Mouse (Mus musculus) inflammation-experienced regulatory T-cells, adult 6 months (primary cell): ENCODE data around the gene Ap2a2. TPM values are rescaled to one million over a fixed set of nuclear protein-coding genes. Genes with fewer than 3 reads are reported as not detected.
A peak's percentile ranks its signal among the peaks of the same experiment; 100 is the strongest.

Experiments
- ATAC-seq: one replicate; pipeline ENCODE4 v1.8.0; 2017
- polyA plus RNA-seq, 3 experiments: library from polyadenylated mRNA; unstranded; fragments of 100-300 nt; shearing (Covaris generic); gene quantifications; one replicate each; pipeline ENCODE4 v1.2.1; 2017

Ap2a2 gene
- polyA plus RNA-seq = 10 to 100 TPM; 12.5 to 16.5 (median 13.6) TPM

DNA sequence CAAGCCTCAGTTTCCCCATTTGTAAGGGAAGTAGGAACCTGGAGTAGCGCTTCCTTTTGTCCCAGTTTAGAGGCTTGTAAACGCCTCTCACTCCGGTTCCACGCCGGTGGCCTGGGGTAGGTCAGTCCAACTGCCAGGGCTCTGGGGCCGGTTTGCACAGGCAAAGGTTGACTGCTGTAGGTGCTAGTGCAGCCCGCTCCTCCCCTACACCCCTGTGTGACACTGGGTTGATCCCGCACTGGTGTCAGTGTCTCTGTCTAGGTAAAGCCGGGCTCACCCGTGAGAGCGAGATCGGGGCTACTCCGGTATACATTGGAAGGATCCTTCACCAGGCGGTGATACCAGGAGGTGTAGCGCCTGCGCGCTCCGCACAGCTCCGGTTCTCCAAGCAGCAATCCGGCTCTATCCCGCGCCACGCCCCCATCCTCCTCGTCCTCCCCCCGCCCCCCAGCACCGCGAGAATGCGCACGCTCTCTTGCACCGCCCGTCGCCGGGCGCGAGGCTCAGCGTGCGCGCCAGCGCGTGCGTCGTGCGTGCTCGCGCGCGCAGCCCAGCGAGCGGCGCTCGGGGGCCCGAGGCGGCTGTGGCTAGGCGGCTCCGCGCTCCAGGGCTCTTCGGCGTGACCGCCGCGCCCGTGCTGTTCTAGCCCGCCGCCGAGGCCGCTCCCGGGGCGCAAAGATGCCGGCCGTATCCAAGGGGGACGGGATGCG is at the start of gene Ap2a2:
Gene Ap2a2, plus strand, starts transcription at position 492 of the 710 bp plus-strand sequence.
- ATAC-seq = peak; percentile 90

DNA sequence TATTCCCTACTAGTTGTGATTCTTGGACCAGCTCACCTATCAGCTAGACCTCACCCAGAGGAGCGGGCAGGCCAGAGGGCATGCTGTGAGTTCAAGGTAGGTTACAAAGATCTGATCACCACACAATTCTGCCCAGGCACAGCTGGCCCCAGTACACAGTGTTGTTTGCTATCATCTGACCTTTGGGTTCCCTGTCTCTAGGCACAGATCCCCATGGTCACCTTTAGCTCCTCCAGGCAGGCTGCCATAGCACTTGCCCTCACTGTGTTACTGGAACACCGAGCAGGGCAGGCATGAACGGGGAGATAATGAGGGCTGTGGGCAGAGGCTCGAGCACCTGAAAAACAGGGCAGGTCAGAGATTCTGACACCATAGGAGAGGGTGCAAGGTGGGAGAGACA is 44.3 kb upstream of the Ap2a2 start:
- no peak for ATAC-seq

DNA sequence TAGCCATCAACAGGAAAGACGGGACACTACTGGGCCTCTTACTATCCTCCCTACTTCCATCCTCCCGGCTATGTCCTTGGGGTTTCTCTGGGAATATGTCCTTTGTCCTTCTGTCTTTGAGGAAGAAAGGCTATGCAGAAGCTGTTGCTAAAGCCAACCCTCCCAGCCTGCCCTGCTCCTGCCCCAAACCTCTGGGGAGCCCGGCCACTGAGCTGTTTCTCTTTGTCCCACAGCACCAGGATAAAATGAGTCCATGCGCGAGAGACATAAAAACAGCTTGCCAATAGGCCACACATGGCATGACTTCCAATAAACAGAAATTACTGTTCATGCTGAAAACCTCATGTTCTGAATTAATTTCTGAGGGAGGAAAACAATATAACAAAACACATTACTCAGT is 43.7 kb upstream of the Ap2a2 start:
- no peak for ATAC-seq

DNA sequence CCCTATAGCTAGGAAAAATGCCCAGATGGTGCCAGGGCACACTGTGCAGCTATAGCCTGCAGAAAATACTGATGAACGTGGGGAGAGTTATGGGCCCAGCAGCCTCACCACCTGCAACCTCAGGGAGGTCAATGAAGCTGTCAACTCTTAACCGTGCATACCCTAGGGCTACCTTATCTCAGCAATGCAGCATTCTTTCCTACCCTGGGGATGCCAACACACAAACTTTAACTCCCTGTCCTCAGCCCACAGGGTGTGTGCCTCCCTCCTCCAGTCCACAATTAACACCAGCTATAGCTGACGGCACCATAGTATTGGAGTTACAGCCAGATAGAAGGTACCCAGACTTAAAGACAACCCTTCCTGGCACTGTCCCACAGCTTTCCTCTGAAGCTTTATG is 43.0 kb upstream of the Ap2a2 start:
- ATAC-seq = no peak

DNA sequence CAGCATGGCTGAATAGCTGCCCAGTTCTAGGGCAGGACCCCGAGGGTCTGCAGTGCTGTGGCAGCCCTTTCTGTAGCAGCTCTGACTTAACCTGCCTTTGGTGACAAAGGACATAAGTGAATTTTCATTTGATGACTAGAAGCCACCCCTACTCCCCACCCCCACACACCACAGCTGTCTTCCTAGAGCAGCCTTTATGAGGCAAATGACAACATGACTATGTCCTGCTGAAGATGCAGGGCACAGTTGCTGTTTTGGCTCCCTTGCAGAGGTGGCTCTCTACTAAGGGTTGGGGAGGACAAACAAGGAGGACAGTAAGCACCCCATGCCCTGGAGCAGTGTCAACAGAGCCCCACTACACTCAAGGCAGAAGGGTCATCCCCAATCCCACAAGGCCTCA is 42.2 kb upstream of the Ap2a2 start:
- ATAC-seq = no peak

DNA sequence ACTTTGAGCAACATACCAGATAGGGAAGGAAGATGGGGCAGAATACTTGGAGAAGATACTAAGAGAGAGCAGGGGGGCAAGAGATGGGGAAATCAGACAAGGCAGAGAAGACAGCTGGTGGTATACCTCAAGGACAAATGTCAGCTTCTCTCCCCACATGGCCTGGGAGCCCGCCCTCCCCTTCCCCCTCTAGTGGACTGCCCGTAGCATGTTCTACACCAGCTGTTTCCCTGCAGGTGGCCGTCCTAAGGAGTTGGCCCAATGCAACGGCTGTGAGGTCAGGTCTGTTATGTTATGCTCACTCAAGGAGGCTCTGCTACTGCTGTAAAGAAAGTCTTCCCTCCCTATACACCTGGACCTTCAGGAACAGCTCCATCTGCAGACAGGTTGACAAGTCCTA is 39.0 kb upstream of the Ap2a2 start:
- no peak for ATAC-seq

GRCm38 (mm10) chr7:141524271-141524670 is 37.7 kb upstream of the Ap2a2 start:
- ATAC-seq = no peak

DNA sequence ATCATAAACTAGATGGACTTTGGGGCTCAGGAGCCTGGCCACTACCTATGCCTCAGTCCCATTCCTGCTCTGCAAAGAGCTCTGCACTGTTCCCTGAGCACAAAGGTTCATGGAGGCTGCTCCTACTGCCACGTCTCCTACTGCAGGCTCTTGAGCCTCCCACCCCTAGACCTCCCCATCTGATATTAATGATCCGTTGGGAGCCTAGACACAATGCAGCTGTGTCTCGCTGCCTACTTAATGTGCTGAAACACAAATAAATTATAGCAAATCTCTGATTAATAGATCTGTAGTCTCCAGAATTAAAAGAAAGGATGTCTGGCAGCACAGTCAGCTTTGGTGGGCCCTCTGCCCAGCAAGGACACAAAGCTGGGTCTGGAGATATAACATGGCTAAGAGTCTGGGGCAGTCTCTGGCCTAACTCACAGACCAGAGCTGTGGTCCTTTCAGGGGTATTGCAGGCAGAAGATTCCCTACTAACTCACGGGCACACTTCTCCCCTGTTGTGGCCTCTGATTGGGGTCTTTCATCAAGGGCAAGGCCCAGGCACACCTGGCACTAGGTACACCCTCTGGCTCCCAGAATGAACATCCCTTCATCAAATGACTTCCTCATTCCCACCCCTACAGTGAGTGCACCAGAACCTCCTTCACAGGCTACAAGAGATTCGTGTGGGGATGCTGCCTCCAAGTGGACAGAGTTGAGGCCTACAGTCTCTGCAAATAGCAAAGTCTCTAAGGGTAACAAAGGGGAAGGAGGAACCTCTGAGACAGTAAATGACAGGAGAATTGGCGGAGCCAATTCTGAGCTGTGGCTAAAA is 37.0 kb upstream of the Ap2a2 start:
- peak; percentile 58 for ATAC-seq

DNA sequence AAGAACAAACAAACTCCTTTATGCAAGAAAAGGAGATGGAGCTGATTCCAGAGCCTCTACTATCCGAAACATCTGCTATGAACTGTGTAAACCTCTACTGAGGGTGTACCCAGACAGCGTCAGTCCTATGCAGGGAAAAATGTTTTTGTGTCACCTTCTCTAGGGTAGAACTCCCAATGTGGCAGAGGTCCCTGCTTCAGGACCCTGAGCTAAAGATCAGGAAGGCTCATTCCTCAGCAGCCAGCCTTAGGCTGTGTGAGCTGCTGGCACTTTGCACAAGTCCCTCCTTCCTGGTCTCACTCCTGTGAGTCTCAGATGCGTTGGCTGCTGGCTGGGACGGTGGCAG is 36.4 kb upstream of the Ap2a2 start:
- no peak for ATAC-seq

DNA sequence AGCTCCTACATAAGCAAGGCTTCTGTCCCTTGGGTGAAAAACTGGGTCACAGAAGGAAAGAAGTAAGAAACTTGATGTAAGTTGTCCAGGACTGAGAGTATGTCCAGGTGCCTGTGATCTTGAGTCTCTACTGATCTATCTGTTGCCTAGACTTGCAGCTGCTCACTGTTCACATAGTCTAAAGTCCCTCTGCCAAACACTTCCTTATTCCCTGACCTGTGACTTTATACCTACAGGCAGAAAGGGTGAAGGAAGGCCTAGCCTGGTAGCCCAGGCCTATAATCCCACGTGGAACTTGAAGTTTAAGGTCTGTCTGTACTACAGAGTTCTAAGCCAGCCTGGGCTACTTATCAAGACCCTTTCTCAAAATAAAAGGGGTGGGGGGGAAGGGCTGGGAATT is 26.4 kb upstream of the Ap2a2 start:
- ATAC-seq = no peak

DNA sequence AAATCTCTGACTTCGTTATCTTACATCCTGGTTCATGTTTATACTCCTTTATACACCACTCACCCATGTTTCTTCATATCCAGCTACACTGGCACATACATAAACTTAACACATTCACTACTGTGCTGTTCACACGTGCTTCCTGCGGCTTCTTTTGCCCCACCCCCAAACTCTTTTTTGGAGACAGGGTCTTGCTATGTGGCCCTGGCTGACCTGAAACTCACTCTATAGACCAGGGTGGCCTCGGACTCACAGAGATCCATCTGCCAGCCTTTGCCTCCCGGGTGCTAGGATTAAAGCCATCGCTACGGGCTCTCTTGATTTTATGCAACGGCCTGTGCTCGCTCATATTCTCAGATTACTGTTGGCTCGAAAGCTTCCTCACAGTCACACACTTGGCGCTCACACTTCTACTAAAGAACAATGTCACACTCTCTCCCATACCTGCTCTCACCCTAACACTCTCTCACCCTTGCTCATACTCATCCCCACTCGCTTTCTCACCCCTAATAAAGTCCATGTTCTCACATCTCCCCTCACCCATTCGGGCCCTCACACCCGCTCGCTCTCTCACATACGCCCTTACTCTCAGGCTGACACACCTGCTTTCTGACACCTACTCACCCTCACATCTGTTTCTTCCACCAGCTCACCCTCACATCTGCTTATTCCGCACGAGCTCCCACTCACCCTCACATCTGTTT is 23.0 kb upstream of the Ap2a2 start:
- peak; percentile 16 for ATAC-seq

- ATAC-seq = peak; percentile 97
Observed at GRCm38 (mm10) chr7:141539556-141540311, 22.2 kb upstream of the Ap2a2 start, which contains the start of gene Chid1. Gene Chid1 (minus strand): TSS chr7:141539857.

DNA sequence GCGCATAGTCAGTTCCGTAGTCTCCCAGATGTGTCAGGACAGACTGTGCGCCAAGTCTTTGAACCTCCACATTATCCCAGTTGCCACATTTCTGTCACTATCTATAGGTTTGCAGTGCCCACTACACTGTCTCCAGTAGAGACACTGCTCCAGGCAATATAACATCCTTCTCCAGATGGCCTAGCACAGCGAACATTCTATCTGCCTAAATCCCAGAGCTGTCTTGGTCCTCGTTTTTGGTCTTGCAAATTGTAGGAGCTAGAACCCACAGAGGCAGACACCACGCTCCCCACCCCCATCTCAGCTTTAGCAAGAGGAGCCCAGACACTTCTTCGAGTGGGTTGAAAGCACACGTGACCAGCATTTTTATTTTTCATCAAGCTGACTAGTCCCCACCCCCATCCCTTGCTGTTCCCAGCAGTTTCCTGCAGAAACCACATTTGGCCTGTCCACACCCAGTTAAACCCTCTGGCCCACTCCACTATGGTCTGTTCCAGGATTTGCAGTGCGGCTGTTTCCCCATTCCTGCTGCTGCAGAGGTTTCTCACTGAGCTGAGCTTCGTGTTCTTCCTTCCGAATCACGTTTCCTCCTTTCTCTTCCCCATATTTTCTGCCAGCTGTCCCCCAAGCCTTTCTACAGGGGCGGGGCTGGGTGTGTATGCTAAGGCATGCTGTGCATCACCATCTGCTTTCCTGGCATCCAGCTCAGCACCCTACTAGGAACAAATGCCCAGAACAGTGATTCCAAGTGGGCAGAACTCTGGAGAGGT is 21.5 kb upstream of the Ap2a2 start:
- ATAC-seq = no peak

DNA sequence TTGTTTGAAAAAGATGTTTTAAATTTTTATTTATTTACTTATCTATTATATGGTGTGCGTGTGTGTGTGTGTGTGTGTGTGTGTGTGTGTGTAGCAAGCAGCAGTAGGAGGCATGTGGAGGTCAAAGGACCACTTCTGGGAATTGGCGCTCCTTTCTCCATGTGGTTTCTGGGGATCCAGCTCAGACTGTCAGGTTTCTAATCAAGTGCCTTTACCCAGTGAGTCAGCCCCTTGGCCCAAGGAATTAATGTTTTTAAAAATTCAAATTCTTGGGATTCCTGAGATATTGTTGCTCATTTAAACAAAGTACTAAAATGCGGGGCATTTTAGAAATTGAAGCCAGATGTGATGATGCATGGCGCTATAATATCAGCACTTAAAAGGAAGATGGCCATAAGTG is 20.3 kb upstream of the Ap2a2 start:
- no peak for ATAC-seq

GRCm38 (mm10) chr7:141542588-141542987 is 19.4 kb upstream of the Ap2a2 start:
- ATAC-seq = no peak

DNA sequence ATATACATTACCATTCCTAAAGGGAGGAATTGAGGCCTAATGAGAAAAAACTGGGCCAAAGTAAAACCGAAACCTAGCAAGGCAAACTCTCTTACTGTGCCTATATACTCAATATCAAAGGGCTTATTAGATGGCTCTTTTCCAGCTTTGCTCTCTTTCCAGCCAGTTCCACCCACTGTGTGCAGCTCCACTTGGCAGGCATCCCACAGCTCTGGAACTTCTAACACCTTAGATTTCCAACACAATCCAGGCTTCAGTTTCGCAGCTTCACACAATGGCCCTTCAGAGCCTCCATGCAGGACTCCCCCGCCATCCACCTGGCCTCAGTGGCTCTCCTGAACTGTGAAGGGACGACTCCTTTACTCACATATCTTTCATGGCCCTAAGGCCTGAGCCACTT is 17.3 kb upstream of the Ap2a2 start:
- no peak for ATAC-seq

DNA sequence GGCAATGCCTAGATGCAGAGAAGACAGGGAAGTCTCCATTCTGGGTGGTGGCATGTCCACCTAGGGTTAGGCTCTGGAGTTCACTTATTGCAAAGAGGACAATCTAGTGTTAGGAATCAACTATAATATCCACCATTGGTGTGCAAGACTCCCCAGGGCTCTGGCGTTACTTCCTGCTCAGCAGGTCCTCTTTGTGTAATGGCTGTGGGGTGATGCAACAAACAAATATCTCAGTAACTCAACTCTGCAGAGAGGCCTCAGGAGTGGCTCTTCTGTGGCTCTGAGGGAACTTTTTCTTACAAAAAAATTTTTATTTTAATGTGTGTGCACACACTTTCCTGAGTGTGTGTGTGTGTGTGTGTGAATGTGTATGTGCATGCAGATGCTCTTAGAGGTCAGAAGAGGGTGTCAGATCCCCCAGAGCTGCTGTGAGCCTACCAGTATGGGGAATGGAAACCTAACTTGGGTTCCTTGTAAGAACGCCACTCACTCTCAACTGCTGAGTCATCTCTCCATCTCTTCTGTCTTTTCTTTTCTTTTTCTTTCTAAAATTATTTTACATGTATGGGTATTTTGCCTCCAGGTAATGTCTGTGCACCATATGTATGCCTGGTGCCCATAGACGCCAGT is 12.4 kb upstream of the Ap2a2 start:
- ATAC-seq = no peak

DNA sequence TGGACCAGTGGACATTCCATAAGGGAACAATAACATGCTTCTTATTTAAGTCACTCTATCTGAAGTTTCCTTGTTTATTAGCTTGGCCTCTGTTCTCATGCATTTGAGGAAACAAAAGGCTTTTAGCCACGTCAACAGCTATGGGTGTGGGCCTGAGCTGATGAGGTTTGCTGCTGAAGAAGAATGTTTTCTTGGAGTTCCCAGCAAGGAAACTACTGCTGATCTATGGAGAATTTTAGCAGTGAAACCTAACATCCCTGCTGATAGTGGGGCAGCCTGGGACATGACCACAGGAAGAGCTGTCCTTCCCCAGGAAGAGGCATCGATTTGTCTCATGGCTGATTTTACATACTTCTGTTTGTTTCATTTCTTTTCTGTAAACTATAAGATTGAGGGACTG is 11.5 kb upstream of the Ap2a2 start:
- ATAC-seq = no peak

- no peak for ATAC-seq
Observed at GRCm38 (mm10) chr7:141558329-141558776, 3.6 kb upstream of the Ap2a2 start.

- ATAC-seq = no peak
Observed at GRCm38 (mm10) chr7:141558946-141559345, 3.0 kb upstream of the Ap2a2 start.

DNA sequence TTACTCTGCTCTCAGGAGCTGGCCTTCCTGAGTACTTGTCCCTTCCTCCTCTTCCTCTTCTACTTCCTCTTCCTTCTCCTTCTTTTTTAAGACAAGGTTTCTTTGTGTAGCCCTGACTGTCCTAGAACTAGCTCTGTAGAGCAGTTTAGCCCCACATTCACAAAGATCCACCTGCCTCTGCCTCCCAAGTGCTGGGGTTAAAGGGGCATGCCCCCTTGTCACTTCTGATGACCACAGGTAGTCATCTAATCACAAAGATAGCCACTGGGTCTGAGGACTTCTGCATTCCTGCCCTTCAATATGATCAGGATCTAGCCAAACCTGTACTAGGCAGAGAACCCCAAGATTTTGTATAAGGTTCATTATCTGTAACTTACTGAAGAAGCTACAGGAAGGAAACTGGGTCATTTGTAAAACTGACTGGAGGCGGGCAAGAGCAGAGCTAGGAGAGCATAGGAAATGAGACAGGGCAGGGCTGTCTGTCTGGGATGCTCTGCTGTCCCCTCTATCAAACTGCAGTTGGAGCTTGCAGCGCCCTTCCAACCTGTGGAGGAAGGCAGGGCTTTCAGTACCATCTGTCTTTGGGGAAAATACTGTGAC is 2.1 kb upstream of the Ap2a2 start:
- ATAC-seq = no peak
